Mouse (Mus musculus): ENCODE results near the gene Zc3h7b. TPM values are rescaled to one million over a fixed set of nuclear protein-coding genes. Genes with fewer than 3 reads are reported as not detected.

The Zc3h7b gene
- total RNA-seq, 2 experiments from 2014 or later: 3.6 to 4.6 TPM

DNA sequence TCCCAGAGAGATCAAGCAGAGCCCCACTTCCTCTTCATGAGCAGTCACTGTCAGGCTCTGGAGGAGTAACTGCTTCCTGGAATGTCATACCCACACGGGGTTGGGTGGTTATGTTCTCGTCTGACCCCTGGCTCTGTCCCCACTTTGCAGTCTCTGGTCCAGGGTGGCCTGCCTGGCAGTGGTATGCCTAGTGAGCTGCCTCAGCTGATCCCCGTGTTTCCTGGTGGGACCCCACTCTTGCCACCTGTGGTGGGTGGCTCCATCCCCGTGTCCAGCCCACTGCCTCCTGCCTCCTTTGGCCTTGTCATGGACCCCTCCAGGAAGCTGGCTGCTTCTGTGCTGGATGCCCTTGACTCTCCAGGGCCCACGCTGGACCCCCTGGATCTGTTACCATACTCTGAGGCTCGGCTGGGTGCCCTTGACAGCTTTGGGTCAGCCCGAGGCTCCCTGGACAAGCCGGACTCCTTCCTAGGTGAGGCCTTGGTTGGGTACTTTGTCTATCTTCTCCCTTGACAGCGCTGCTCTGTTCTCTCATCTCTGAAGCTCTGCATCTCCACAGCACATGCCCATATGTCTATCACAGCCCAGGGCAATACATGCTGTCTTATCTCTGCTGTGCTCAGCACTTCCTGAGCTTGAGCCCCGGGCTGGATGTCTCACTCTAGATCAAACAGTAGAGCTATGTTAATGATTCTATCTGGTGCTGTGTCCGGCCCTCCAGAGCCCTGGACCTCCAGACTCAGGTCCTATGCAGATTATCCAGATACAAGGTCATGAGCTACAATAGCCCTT is 32.0 kb downstream of the Zc3h7b start:
- ATAC-seq (replicated peaks; ENCODE audit: low FRiP score, poor library complexity, severe bottlenecking): no peak

DNA sequence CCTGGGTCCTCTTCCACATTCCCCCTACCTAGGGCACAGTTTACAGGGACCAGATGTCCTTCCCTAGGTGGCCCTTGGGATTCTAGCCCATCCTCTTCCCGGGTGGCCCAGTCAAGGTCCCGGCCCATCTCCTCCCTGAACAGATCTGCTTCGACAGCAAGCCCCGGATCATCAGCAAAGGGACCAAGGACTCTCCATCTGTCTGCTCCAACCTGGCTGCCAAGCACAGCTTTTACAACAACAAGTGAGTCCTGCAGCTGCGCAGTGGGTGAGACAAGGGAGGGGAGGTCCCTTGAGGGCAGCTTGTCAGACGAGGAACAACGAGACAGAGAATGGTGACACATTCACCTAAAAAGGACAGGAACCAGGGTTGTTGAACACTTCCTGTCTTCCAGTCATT is 37.0 kb downstream of the Zc3h7b start:
- no peak for ATAC-seq (replicated peaks; ENCODE audit: low FRiP score, poor library complexity, severe bottlenecking)

DNA sequence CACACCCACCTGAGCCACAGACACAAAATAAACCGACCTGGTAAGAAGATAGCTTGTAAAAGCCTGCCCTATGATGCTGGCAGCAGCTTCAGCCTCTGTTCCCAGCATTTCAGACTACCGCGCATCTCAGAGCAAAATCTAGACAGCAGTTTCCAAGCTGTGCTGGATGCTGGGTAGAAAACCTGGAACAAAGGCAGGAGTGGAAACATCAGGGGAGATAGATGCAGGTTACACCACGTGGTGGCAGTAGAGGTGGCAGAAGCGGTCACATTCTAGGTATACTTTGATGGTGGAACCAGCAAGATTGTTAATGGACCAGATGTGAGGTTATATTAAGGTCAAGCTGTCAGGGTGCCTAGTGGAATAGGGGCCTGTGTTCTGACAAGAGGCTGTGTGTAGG is 39.9 kb downstream of the Zc3h7b start:
- ATAC-seq (replicated peaks; ENCODE audit: low FRiP score, poor library complexity, severe bottlenecking): no peak

DNA sequence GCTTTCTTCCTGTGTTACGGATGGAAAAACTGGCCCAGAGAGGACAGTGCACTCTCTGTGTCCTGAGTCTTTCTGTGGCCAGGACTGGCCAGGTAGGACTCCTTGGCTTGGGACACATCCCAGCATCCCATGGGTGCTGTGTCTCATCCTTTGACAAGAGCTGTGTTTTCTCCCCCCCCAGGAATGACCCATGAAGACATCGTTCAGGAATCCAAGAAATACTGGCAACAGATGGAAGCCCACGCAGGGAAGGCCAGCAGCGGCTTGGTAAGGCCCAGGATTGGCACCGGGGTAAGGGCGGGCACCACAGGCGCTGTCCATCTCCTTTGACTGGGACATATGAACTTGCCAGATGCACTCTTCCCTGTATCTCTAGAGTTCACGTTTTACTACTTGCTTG is 40.8 kb downstream of the Zc3h7b start:
- no peak for ATAC-seq (replicated peaks; ENCODE audit: low FRiP score, poor library complexity, severe bottlenecking)

DNA sequence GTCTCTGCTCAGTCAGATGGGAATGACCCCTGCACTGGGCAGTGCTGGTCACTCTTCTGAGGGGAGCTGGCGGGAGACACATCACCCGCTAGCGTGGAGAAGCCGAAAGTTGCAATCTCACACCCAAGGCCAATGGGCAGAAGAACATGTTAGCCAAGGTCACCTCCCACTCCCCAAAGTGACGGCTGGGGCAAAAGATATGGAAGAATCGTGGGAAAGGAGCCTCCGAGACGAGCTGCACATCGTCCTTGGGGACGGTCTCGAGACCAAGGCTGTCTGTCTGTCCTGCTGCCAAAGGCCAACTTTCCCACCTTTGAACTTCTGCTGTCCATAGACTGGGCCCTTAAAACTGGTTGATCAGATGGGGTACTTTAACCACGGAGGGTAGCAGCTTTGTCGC is 42.7 kb downstream of the Zc3h7b start:
- ATAC-seq (replicated peaks; ENCODE audit: low FRiP score, poor library complexity, severe bottlenecking): no peak

DNA sequence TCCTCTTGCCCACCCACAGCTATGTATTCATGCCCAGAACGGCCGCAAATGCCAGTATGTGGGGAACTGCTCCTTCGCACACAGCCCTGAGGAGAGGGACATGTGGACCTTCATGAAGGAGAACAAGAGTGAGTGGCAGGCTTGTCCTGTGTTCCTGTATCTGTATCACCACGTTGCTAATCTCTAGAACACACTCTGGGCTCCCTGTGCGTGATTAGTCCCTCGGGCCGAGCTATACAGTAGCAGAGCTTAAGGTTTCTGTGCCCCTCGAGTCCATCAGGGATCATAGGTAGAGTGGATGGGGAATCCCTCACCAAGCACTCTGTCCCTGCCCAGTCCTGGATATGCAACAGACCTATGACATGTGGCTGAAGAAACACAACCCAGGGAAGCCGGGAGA is 47.6 kb downstream of the Zc3h7b start:
- no peak for ATAC-seq (replicated peaks; ENCODE audit: low FRiP score, poor library complexity, severe bottlenecking)

DNA sequence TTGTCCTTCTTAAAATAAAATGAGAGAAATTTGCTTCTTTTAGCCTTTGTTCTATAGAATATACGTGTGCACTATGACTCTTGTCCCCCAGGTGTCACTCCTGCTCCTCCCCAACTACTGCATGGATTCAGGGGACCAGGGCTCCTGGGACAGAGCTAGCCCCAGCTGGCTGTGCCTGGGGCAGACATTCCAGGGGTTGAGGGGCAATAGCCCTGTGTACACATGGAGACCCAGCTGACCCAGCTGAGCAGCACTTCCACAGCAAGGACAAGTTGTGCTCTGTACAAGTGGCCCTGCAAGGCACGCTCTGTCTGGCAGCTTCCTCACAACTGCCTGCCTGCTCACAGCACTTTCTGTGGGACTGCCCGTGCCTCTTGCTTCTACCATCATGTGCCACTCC is 51.4 kb downstream of the Zc3h7b start:
- no peak for ATAC-seq (replicated peaks; ENCODE audit: low FRiP score, poor library complexity, severe bottlenecking)

DNA sequence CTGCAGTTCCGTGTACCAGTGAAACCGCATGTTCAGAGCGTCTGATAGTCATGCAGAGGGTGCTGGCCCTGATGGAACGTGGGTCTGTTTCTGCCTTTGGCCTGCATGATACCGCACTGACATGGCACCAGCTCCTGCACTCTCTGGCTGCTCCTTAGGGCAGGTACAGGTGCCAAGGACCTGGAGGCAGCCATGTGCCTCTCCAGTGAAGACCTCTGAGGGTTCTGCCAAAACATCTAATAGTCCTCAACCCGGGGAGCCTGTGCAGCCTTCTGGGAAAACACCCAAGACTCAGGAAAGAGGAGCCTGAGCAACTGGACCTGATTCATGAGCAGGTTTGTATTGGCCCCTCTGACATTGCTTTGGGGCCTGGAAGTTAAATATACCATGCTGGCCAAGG is 53.0 kb downstream of the Zc3h7b start:
- no peak for ATAC-seq (replicated peaks; ENCODE audit: low FRiP score, poor library complexity, severe bottlenecking)

DNA sequence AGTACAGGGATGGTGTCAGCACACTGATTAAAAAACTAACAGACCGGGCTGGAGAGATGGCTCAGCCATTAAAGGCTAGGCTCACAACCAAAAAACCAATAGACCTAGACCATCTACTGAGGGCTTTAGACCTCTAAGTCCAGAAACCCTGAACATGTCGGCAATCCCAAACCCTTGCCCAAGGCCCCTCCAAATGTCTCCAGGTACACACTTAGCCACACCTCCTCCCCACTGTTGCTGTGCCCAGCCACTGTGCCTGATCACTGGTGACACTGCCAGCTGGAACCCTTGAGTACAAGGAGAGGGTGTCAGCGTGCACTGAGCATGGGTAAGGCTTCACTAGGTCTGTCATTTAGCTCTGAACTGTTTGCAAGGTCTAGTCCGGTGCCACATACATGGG is 53.6 kb downstream of the Zc3h7b start:
- ATAC-seq (replicated peaks; ENCODE audit: low FRiP score, poor library complexity, severe bottlenecking): no peak

DNA sequence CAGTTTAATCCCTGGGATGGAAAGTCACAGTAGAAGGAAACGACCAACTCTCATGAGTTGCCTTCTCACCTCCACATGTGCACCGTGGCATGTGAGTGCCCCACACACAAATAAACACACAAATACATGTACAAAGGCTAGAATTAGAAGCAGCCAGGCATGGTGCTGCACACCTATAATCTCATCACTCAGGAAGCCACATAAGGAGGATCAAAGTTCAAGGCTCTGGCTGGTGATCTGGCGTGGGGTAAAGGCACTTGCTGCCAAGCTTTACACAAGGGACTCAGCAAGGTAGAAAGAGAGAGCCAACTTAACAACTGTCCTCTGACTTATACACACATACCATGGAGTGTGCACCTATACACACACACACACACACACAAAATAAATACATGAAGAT is 55.5 kb downstream of the Zc3h7b start:
- no peak for ATAC-seq (replicated peaks; ENCODE audit: low FRiP score, poor library complexity, severe bottlenecking)

DNA sequence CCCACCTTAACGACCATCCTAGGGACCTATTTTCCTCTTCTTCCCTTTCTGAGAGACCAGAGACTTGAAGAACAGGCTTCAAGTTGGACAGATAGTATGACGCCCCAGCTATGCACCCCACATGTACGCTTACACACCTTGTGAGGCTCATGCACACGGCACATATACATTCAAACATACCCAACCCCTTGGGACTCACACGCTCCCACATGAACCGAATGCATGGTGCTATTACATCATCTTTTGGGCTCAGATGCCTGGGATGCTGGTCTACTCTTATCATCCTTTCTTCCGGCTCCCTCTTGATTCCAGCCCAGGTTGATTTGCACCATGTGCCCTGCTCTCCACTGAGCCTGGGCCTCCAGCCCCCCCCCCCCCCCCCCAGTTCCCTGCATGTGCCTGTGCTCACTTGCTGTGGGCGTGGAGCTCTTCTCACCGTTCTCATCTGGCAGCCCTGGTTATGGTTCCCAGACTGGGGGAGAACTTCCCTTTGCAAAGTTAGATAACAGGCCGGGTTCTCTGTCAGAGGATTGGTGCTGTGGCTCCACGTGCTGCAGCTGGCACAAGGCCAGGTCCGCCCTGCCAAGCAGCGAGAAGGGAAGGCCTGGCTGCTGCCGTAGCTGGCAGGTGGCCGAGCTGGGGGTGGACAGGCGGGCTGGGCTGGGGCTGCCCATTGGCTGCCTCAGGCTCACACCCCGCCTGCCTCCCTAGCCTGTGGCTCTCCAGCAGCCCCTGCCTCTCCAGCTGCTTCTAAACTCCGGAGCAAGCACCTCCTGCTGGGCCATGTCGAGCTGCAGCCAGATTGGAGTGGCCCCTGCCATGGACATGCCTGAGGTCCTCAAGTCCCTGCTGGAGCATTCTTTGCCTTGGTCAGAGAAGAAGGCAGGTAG is 57.4 kb downstream of the Zc3h7b start, which contains the start of gene Tef:
TSS of gene Tef (plus strand) at position 421 of the 890 bp plus-strand sequence.
- ATAC-seq (replicated peaks; ENCODE audit: low FRiP score, poor library complexity, severe bottlenecking): peak; percentile 92

DNA sequence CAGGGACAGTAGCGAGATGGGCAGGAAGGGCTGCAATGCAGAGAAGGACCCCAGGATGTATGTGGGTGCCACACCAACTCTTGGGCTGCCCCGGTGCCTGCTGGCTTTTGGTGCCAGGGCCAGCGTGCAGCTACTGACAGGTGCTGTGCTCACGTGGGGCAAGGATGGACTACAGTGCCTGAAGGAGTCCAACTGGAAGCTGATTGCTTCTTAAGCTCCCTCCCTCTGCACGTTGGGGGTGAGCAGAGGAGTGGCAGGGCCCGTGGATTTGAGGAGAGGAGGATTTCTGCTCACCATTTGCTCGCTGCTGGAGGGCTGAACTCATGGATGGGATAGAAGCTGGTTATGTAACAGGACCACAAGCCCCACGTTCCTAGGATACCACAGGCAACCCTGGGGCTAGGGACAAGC is 58.1 kb downstream of the Zc3h7b start:
- ATAC-seq (replicated peaks; ENCODE audit: low FRiP score, poor library complexity, severe bottlenecking): peak; percentile 1; the same call in 1 of the 2 replicates

DNA sequence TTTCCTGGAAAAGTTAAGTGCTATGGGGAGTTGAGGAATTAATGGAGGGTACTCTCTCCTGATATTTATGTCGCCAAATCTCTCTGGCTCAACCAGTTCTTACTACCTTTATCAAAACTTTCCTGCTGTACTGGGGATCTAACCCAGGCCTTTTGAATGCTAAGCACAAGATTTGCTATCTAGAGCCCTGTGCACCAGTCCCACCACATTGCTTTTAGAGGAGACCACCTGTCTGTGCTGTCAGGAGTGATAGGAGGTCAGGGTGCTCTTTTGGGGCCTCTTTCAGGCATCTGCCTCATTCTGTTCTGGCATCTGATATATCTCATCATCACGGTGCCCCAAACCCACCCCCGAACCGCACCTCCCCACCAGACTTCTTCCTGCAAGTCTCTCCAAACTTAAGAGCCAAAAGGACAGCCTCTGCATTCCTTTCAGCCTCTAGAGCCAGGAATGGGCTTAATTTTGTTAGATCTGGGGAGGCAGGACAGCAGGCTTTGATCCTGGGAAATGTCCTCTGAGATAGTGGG is 58.6 kb downstream of the Zc3h7b start:
- no peak for ATAC-seq (replicated peaks; ENCODE audit: low FRiP score, poor library complexity, severe bottlenecking)

DNA sequence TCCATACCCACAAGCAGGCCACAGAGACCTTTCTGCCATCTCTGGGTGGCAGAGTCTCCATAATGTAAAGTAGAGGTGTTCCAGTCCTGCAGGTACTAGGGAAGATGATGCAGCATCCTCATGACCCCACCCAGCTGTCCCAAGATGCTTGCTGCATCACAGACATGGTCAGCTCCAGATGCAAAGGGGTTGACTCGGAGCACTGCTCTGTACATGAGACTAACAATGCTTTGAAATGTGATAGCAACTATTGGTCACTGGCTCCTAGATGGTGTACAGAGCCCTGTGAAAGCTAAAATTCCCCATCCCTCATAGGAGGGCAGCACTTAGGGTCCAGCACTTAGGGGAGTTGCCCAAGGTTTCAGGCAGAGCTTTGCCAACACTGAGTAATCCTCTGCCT is 59.3 kb downstream of the Zc3h7b start:
- no peak for ATAC-seq (replicated peaks; ENCODE audit: low FRiP score, poor library complexity, severe bottlenecking)

DNA sequence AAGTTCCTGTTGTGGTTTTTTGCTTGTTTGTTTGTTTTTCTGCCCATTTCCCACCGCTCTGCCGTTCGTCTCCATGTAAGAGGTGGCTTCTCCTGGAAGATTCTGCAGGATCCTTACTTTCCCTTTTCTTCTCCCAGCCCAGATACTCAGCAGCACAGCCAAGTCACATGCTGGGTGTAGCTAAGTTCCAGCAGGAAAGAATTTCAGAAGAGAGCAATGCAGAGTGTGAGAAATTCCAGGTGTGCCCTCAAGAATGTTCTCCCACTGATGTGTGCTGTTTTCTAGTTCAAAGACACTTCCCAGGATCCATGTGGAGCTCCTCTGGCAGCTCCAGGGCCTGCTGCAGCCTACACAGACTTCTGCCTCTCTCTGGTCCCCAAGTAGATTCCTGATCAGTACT is 60.0 kb downstream of the Zc3h7b start:
- no peak for ATAC-seq (replicated peaks; ENCODE audit: low FRiP score, poor library complexity, severe bottlenecking)

DNA sequence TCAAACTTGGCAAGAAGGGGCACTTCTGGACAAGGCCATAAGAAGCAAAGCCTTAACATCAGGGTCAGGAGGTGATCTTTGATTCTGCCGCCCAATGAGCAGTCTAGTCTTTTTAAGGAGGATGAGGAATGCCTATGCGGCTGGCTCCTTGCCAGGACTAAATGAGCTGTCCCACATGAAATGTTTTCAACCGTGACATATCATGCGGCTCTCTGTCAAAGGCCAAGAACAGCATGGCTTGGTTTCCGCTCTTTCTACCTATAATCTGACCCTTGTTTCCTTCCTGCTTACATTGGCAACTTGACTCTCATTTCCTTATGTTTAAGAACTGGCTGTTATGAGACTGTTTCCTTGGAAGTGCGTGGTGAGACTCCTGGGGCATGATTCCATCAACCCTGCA is 60.8 kb downstream of the Zc3h7b start:
- ATAC-seq (replicated peaks; ENCODE audit: low FRiP score, poor library complexity, severe bottlenecking): no peak

DNA sequence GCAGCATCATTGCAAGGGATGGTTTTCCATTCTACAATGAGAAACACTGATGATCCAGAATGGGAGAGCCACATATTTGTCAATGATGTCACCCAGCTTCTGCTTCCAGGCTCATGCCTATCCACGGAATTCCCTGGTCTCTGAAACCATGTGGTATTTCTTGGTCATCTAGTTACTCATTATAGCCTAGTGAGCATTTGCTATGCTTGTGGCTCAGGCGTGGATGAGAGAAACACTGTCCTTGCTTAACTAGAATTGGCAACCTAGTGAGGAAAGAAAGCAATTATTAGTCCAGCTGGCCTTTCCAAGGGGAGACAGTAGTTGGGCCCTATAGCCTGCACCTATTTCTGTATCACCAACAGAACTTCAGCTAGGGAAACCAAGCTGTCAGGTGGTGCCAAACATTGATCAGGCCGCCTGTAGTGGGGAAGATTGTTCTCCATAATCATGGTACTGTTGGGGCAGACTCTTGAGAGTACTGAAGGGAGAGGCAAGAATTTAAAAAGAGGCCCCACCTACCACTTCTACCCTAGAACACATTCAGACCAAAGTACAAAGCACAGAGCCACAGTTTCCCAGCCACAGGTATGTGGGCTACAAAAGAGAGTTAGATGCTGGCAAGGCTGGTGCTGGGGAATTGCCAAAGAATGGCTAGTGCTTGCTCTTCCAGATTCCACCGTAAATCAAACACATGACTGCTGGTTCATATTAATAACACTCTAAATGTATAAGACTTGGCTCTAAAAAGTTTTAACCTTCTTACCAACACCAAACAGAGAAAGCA is 62.0 kb downstream of the Zc3h7b start:
- ATAC-seq (replicated peaks; ENCODE audit: low FRiP score, poor library complexity, severe bottlenecking): no peak

DNA sequence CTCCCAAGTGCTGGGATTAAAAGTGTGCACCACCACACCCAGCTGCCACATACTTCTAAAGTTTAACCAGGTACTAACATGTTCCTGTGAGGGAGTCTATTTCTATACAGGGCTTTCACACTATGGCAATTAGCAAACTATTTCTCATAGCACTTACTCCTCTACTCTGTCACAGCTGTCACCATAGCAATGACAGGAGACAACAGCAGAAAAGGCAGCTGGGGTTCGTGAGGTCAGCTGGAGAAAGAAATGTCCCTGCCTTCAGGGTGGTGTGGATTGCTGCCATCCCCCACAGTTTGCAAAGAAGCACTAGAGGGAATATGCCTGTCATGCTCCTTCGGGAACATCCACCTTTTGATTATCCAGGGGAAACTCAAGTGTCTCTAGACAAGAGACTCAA is 63.9 kb downstream of the Zc3h7b start:
- no peak for ATAC-seq (replicated peaks; ENCODE audit: low FRiP score, poor library complexity, severe bottlenecking)

DNA sequence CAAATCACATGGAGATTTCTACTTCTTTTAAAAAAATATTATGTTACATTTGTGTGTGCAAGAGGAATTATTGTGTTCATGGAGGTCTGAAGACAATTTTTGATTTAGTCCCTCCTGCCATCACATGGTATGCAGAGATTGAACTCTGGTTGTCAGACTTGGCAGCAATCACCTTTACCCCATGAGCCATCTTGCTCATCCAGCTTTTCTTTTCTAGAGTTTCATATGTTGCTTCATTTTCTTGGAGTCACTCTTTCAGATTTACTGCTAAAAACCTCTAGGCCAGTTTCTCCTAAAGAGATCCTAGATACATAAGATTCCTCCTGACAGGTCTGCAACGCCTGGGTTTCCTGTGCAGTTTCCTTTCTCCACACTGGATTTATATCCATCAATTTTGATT is 64.7 kb downstream of the Zc3h7b start:
- ATAC-seq (replicated peaks; ENCODE audit: low FRiP score, poor library complexity, severe bottlenecking): no peak

DNA sequence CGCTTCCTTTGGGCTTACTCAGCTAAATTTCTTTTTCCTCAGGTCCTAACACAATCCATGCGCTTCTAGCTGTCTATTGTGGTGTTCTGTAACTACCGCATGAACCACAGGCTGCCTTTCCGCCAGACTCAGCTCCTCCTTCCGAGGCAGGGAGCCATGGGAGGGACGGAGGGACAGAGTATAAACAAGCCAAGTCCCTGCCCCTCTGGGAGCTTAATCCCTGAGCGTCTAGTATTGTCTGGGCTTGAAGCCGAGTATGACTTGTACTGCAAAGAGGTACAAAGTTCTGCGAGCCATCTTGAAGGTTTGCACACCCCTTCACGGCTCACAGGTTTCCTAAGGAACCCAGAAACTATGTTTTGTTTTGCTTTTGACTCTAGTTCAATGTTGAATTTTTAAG is 65.3 kb downstream of the Zc3h7b start:
- no peak for ATAC-seq (replicated peaks; ENCODE audit: low FRiP score, poor library complexity, severe bottlenecking)
